Mouse (Mus musculus) kidney, embryonic 16.5 days (tissue): ENCODE data around the gene Tmem260. TPM values are rescaled to one million over a fixed set of nuclear protein-coding genes. Genes with fewer than 3 reads are reported as not detected.

ENCODE experiments used
- ATAC-seq: fragments of 200-750 bp; cut with Nextera tagmentation; 2 replicates; pipeline ENCODE4 v1.8.0; 2017; ENCODE audit warnings: moderate TSS enrichment; ENCODE audit not compliant: low FRiP score, low TSS enrichment
- H3K27ac ChIP-seq: fragments of 300-500 bp; sonication (generic); 2 replicates; pipeline ENCODE4 v1.5.1; 2014; ENCODE audit warnings: low read length
- H3K27me3 ChIP-seq: fragments of 300-500 bp; sonication (generic); 2 replicates; pipeline ENCODE4 v1.6.1; 2014; ENCODE audit warnings: low read length, control low read depth, mixed read lengths; ENCODE audit not compliant: insufficient read depth
- H3K36me3 ChIP-seq: fragments of 300-500 bp; sonication (generic); 2 replicates; pipeline ENCODE4 v1.6.1; 2014; ENCODE audit warnings: low read length, control low read depth, mixed read lengths; ENCODE audit not compliant: insufficient read depth
- H3K4me1 ChIP-seq: fragments of 300-500 bp; sonication (generic); 2 replicates; pipeline ENCODE4 v1.6.1; 2014; ENCODE audit warnings: low read length, control low read depth, mixed read lengths; ENCODE audit not compliant: insufficient read depth
- H3K4me2 ChIP-seq: fragments of 300-500 bp; sonication (generic); replicated peaks from 2 replicates; pipeline ENCODE4 v1.6.1; 2014; ENCODE audit warnings: low read depth, low read length
- H3K4me3 ChIP-seq: fragments of 300-500 bp; sonication (generic); 2 replicates; pipeline ENCODE4 v1.5.1; 2014; ENCODE audit warnings: mild to moderate bottlenecking, low read length
- H3K9ac ChIP-seq: fragments of 300-500 bp; sonication (generic); replicated peaks from 2 replicates; pipeline ENCODE4 v1.6.1; 2014; ENCODE audit warnings: low read length
- H3K9me3 ChIP-seq: fragments of 300-500 bp; sonication (generic); 2 replicates; pipeline ENCODE4 v1.6.1; 2016; ENCODE audit warnings: low read length, control low read depth
- WGBS: fragments of 180-500 bp; shearing (Covaris S2); extraction: QIAGEN DNeasy Blood & Tissue Kit; methylation state at CpG from one replicate; pipeline ENCODE4 v1.1.7; 2014; 5-methylcytosine and 5-hydroxymethylcytosine counted together
- polyA plus RNA-seq: library from polyadenylated mRNA; unstranded; fragments of >200 nt; fragmentation: Nextera tagmentation; extraction: Ambion mirVana; gene quantifications from 2 replicates; pipeline ENCODE4 v1.2.1, GENCODE M21; 2015

Gene Tmem260
- polyA plus RNA-seq, result 21.2 and 21.4 TPM in 2 replicates

DNA sequence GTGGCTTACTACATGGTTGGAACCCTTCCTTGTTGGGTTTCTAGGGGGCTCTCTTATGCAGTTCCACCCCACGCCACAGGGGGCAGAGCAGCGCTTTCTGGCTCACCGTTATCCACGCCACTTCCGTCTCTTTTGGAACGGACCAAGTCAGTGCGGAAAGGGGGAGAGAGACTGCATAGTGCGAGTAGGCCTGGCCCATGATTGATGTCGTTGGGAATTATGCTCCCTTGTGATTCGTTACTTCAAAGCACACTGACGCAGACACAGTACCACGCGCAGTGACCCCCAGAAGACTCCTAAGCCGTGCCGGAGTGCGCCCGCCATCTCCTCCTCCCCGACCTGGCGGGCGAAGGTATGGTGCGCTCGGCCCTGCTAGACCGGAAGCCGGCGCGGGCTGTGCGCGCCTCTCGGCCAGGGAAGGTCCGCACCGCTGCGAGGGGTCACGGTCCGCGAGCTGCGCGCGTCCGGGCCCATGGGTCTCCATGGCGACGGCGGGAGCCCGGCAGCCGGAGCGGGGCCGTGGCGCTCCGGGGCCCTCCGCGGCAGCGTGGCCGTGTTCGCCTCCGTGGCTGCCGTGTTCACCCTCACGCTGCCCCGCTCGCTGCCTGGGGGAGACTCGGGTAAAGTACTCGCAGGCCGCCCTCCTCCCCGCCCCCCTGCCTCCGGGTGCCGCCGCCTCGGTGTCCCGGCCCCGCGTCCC is at the start of gene Tmem260:
Gene Tmem260, plus strand, starts transcription at position 141 of the 700 bp plus-strand sequence.
- no peaks in the 10 kb centered on the region for H3K27me3 ChIP-seq
- H3K4me2 ChIP-seq, result peak within 1 kb of the TSS; percentile 61
- H3K9me3 ChIP-seq, result no peaks in the 10 kb centered on the region
- under 1% methylated on average over 69 of the region's 69 CpGs for WGBS
- peak within 1 kb of the TSS; percentile 83 for H3K9ac ChIP-seq
- ATAC-seq, result peak; percentile 99
- peak within 1 kb of the TSS; percentile 59 for H3K4me3 ChIP-seq
- H3K4me1 ChIP-seq, result peaks cover 11% of the 10 kb centered on the region
- H3K36me3 ChIP-seq, result no peaks in the 10 kb centered on the region
- peak within 1 kb of the TSS; percentile 87 for H3K27ac ChIP-seq

GRCm38 (mm10) chr14:48406086-48406485 is 39.8 kb upstream of the Tmem260 start:
- no peaks in the 10 kb centered on the region for H3K9me3 ChIP-seq
- no peak for ATAC-seq
- no peak overlapping the region for H3K4me3 ChIP-seq
- 87% methylated on average over 13 of the region's 13 CpGs for WGBS
- H3K4me2 ChIP-seq, result no peak overlapping the region
- no peaks in the 10 kb centered on the region for H3K36me3 ChIP-seq
- H3K27me3 ChIP-seq, result no peaks in the 10 kb centered on the region
- H3K4me1 ChIP-seq, result no peaks in the 10 kb centered on the region
- no peak overlapping the region for H3K27ac ChIP-seq
- H3K9ac ChIP-seq, result no peak overlapping the region

GRCm38 (mm10) chr14:48417064-48417463 is 28.9 kb upstream of the Tmem260 start:
- Histone ChIP-seq H3K27me3 (no peaks in the 10 kb centered on the region), H3K4me2 (no peak overlapping the region), H3K36me3 (no peaks in the 10 kb centered on the region), H3K9ac (no peak overlapping the region), H3K27ac (no peak overlapping the region), H3K4me1 (0 out of 2 replicates have a peak, but pooled peaks cover 4% of the 10 kb centered on the region), H3K9me3 (no peaks in the 10 kb centered on the region), H3K4me3 (no peak overlapping the region)
- WGBS, result 45% methylated on average over 3 of the region's 3 CpGs
- no peak for ATAC-seq

DNA sequence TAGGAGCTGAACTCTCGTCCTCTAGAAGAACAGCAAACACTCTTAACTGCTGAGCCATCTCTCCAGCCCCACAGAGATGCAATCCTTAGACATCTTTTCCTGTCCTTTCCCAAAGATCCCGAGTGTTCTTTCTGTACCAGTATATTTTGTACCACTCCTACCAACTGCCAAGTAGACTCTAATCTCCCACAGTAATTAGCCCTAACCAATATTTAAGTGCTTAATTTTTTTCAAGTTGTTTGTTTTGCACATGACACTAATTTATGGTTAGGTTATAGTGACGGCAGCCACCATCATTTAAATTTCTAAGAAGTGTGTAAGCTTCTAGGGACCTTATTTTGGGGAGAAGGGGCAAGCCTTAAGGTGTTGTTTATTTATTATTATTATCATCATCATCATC is 27.7 kb upstream of the Tmem260 start:
- 0 out of 2 replicates have a peak, but pooled peaks cover 4% of the 10 kb centered on the region for H3K4me1 ChIP-seq
- H3K36me3 ChIP-seq, result no peaks in the 10 kb centered on the region
- no peak overlapping the region for H3K27ac ChIP-seq
- no peak overlapping the region for H3K9ac ChIP-seq
- no peak overlapping the region for H3K4me2 ChIP-seq
- 42% methylated on average over 3 of the region's 3 CpGs for WGBS
- H3K4me3 ChIP-seq, result no peak overlapping the region
- no peaks in the 10 kb centered on the region for H3K9me3 ChIP-seq
- no peaks in the 10 kb centered on the region for H3K27me3 ChIP-seq
- ATAC-seq, result no peak

- Histone ChIP-seq H3K27me3 (no peaks in the 10 kb centered on the region), H3K9me3 (no peaks in the 10 kb centered on the region), H3K4me1 (0 out of 2 replicates have a peak, but pooled peaks cover 4% of the 10 kb centered on the region), H3K4me3 (no peak overlapping the region), H3K36me3 (no peaks in the 10 kb centered on the region), H3K4me2 (no peak overlapping the region), H3K9ac (no peak overlapping the region), H3K27ac (no peak overlapping the region)
- WGBS, result 77% methylated on average over 5 of the region's 5 CpGs
- ATAC-seq, result no peak
Measured at GRCm38 (mm10) chr14:48418672-48419071, 27.3 kb upstream of the Tmem260 start.

- 0 out of 2 replicates have a peak, but pooled peaks cover 4% of the 10 kb centered on the region for H3K4me1 ChIP-seq
- no peak overlapping the region for H3K4me3 ChIP-seq
- H3K27me3 ChIP-seq, result no peaks in the 10 kb centered on the region
- no peak overlapping the region for H3K27ac ChIP-seq
- peak; percentile 27; the same call in 1 of the 2 replicates for ATAC-seq
- no peaks in the 10 kb centered on the region for H3K36me3 ChIP-seq
- 19% methylated on average over 6 of the region's 6 CpGs for WGBS
- peak overlapping the region; percentile 30 for H3K4me2 ChIP-seq
- H3K9me3 ChIP-seq, result no peaks in the 10 kb centered on the region
- no peak overlapping the region for H3K9ac ChIP-seq
Measured at GRCm38 (mm10) chr14:48421476-48421875, 24.4 kb upstream of the Tmem260 start.

GRCm38 (mm10) chr14:48421996-48422395 is 23.9 kb upstream of the Tmem260 start:
- no peaks in the 10 kb centered on the region for H3K9me3 ChIP-seq
- H3K36me3 ChIP-seq, result no peaks in the 10 kb centered on the region
- H3K4me2 ChIP-seq, result peak overlapping the region; percentile 30
- no peak overlapping the region for H3K9ac ChIP-seq
- 12% methylated on average over 6 of the region's 6 CpGs for WGBS
- H3K4me3 ChIP-seq, result no peak overlapping the region
- 0 out of 2 replicates have a peak, but pooled peaks cover 4% of the 10 kb centered on the region for H3K4me1 ChIP-seq
- ATAC-seq, result peak; percentile 59; the same call in 1 of the 2 replicates
- no peak overlapping the region for H3K27ac ChIP-seq
- no peaks in the 10 kb centered on the region for H3K27me3 ChIP-seq

- Histone ChIP-seq H3K9me3 (no peaks in the 10 kb centered on the region), H3K9ac (no peak overlapping the region), H3K4me1 (0 out of 2 replicates have a peak, but pooled peaks cover 4% of the 10 kb centered on the region), H3K36me3 (no peaks in the 10 kb centered on the region), H3K27ac (no peak overlapping the region), H3K4me2 (no peak overlapping the region), H3K27me3 (no peaks in the 10 kb centered on the region), H3K4me3 (no peak overlapping the region)
- 44% methylated on average over 4 of the region's 4 CpGs for WGBS
- no peak for ATAC-seq
Measured at GRCm38 (mm10) chr14:48422436-48422835, 23.5 kb upstream of the Tmem260 start.

DNA sequence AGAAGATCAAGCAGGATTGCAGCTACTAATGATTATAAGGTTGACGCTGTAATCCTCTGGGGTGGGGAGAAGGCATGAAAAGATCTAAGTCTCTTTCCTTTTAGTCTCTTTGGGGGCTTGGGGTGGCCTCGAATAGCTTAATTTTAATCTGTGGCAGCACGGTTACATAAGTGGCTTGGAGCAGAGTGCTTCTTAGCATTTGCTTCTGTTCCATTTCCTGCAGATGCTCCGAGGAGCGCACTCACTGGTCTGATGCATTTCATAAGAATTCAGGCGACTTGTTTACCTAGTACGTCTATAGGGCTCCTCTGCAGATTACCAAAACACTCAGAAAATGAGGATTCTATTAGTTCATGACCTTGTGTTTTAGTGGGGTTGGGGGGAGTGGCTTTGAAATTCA is 23.0 kb upstream of the Tmem260 start:
- Histone ChIP-seq H3K9ac (no peak overlapping the region), H3K36me3 (no peaks in the 10 kb centered on the region), H3K4me2 (no peak overlapping the region), H3K4me3 (no peak overlapping the region), H3K4me1 (0 out of 2 replicates have a peak, but pooled peaks cover 4% of the 10 kb centered on the region), H3K9me3 (no peaks in the 10 kb centered on the region), H3K27ac (no peak overlapping the region), H3K27me3 (no peaks in the 10 kb centered on the region)
- WGBS, result 64% methylated on average over 7 of the region's 7 CpGs
- ATAC-seq, result no peak

DNA sequence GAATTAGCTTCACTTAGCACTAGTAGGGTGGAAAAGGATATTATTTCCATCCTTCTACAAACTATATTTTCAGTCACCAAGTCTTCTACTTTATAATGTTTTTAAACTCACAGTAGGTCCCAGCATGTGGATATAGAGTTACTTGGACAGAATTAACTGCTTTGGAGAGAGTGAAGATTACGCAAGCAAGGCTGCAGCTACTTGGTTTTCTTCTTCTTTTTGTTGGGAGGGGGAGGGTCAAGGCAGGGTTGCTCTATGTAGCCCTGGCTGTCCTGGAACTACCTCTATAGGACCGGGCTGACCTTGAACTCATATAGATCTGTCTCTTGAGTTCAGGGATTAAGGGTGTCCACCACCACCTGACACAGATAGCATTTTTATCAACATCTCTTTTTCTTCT is 13.9 kb upstream of the Tmem260 start:
- 86% methylated on average over 2 of the region's 2 CpGs for WGBS
- Histone ChIP-seq H3K9me3 (no peaks in the 10 kb centered on the region), H3K9ac (no peak overlapping the region), H3K36me3 (no peaks in the 10 kb centered on the region), H3K4me2 (no peak overlapping the region), H3K27ac (no peak overlapping the region), H3K27me3 (no peaks in the 10 kb centered on the region), H3K4me1 (no peaks in the 10 kb centered on the region), H3K4me3 (no peak overlapping the region)
- ATAC-seq, result no peak
